Mouse (Mus musculus) urinary bladder, adult 18-20 months (tissue): ENCODE data around the gene Srpk2.
"Not testable (repeated sequence)": the region's sequence is repeated elsewhere in the genome, so short reads cannot be mapped to it uniquely, and the experiment has no call there.

ENCODE experiments used
- DNase-seq, 2 experiments: peaks; one replicate each; pipeline ENCODE4 v3.0.0; 2022; ENCODE audit warnings: low spot score in 2 of 2, mixed read lengths in 2 of 2

Gene Srpk2

GRCm38 (mm10) chr5:23507210-23507609 lies 177.2 kb downstream of the Srpk2 start:
- DNase-seq: no peak

GRCm38 (mm10) chr5:23505578-23505977 lies 178.8 kb downstream of the Srpk2 start:
- DNase-seq: no peak

GRCm38 (mm10) chr5:23502317-23502937 lies 182.0 kb downstream of the Srpk2 start:
- DNase-seq: no peak

- no peak for DNase-seq
Observed at GRCm38 (mm10) chr5:23501582-23502316, 182.7 kb downstream of the Srpk2 start.

GRCm38 (mm10) chr5:23500715-23501114 lies 183.7 kb downstream of the Srpk2 start:
- no peak for DNase-seq

- DNase-seq: no peak
Observed at GRCm38 (mm10) chr5:23499257-23499656, 185.2 kb downstream of the Srpk2 start.

- DNase-seq: no peak
Observed at GRCm38 (mm10) chr5:23497920-23498319, 186.5 kb downstream of the Srpk2 start.

GRCm38 (mm10) chr5:23496933-23497332 lies 187.5 kb downstream of the Srpk2 start:
- DNase-seq: no peak

- no peak for DNase-seq
Observed at GRCm38 (mm10) chr5:23496396-23496795, 188.0 kb downstream of the Srpk2 start.

GRCm38 (mm10) chr5:23490797-23491196 lies 193.6 kb downstream of the Srpk2 start:
- no peak for DNase-seq

GRCm38 (mm10) chr5:23489231-23489630 lies 195.2 kb downstream of the Srpk2 start:
- no peak for DNase-seq

- DNase-seq: no peak
Observed at GRCm38 (mm10) chr5:23483811-23484210, 200.6 kb downstream of the Srpk2 start.

GRCm38 (mm10) chr5:23473098-23473873 lies 211.1 kb downstream of the Srpk2 start:
- DNase-seq: no peak

- no peak for DNase-seq
Observed at GRCm38 (mm10) chr5:23466546-23466945, 217.9 kb downstream of the Srpk2 start.

- DNase-seq: no peak
Observed at GRCm38 (mm10) chr5:23464743-23465142, 219.7 kb downstream of the Srpk2 start.

- no peak for DNase-seq
Observed at GRCm38 (mm10) chr5:23464247-23464646, 220.2 kb downstream of the Srpk2 start.

- no peak for DNase-seq
Observed at GRCm38 (mm10) chr5:23461688-23462087, 222.7 kb downstream of the Srpk2 start.

GRCm38 (mm10) chr5:23453561-23453960 lies 230.9 kb downstream of the Srpk2 start:
- DNase-seq: not testable (repeated sequence)
